Mouse (Mus musculus): ENCODE data around the gene Hipk2.

Gene Hipk2

DNA sequence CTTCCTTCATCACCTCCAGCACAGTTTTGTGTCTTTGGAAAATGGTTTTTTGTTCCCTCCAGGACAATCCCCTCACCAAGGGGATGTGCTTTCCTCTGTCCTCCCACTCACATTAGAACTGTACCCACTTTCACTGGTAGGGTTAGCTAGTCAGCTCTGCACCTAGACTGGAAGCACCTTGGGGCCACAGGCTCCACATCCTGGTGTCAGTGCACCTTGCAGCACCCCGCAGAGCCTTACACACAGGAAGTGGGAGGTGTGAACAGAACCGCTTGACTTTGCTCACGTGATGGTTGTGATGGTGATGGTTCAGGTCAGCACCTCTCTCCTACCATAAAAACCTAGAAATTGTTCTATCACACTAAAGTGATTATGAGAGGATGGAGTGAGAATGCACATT lies 116.8 kb downstream of the Hipk2 start:
- in situ Hi-C loops (cut with MboI; ENCODE audit: low sequenced_read_pairs), result no loop called here

DNA sequence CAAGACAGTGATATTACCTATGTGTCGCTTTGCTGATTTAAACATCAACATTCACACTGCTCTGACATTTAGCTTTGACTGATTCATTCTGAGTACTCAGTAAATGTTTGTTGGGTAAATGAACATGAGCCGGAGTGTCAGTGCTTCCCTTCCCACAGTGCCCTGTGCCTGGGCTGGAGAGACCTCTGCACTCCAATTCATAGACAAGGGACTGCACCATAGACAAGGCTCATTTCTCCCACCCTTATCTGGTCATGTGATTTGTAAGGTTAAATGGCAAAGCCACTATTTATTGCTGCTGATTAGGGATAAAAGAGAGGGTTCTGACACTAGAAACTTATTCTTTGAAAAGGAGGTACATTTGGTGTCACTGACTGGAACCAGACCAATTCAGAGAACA lies 118.4 kb downstream of the Hipk2 start:
- in situ Hi-C loops (cut with MboI; ENCODE audit: low sequenced_read_pairs), result no loop called here

- in situ Hi-C loops (cut with MboI; ENCODE audit: low sequenced_read_pairs), result no loop called here
Observed at GRCm38 (mm10) chr6:38756968-38757367, 119.0 kb downstream of the Hipk2 start.

- in situ Hi-C loops (cut with MboI; ENCODE audit: low sequenced_read_pairs), result no loop called here
Observed at GRCm38 (mm10) chr6:38755961-38756360, 120.0 kb downstream of the Hipk2 start.

- in situ Hi-C loops (cut with MboI; ENCODE audit: low sequenced_read_pairs), result no loop called here
Observed at GRCm38 (mm10) chr6:38755188-38755587, 120.8 kb downstream of the Hipk2 start.

- in situ Hi-C loops (cut with MboI; ENCODE audit: low sequenced_read_pairs), result no loop called here
Observed at GRCm38 (mm10) chr6:38753729-38754128, 122.2 kb downstream of the Hipk2 start.

- in situ Hi-C loops (cut with MboI; ENCODE audit: low sequenced_read_pairs), result no loop called here
Observed at GRCm38 (mm10) chr6:38753025-38753424, 122.9 kb downstream of the Hipk2 start.

DNA sequence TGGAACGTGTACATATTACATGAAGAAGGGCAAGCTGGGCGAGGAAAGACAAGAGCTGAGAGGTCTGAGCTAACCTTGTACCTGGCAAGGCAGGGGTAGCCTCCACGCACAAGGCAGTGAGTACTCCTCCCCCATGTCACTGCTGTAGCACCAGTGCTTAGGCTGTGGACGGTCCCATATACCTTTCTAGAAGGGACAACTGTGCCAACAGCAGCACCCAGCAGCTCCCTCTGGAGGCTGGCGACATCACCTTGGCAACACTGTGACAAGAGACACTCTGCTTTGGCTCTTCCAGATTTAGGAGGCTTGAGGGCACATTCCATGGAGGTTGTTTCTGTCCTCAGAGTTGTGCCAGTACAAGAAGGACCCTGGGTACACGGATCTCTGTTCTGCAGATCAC lies 123.5 kb downstream of the Hipk2 start:
- in situ Hi-C loops (cut with MboI; ENCODE audit: low sequenced_read_pairs), result no loop called here

DNA sequence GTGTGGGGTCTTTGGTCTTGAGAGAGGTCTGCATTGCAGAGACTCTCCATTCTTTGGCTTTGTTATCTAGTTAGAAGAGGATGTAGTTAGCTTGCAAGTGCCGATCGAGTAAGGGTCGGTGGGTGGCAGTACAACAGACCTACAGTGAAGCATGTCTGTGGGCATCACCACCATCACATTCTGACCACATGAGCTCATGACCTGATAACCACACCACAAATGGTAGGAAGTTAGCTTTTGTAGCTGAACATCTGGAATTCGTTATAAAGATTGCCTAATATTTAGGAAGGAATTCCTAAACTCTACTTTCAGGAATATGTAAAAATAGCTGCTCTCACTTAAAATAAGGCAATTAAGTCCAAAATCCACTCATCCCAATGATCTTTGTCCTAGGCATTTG lies 127.9 kb downstream of the Hipk2 start:
- in situ Hi-C loops (cut with MboI; ENCODE audit: low sequenced_read_pairs), result loop anchor here (10.0 kb wide), 1 partner anchor 157 kb away; no protein-coding TSS in a partner anchor

DNA sequence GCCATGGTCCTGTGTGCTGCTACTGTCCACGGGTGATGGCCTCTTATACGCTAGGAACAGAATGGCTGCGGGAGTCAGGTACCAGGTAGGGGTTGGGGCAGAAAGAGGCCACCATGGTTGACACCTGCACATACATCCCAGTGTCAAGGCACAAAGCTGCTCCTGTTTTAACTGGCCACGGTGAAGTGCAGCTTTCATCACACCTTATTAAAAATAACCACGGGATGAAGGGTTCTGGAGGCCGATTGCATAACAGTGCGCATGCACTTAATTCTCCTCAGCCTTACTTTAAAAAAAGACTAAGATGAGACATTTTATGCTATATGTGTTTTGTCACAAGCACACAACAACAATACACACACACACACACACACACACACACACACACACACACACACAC lies 132.6 kb downstream of the Hipk2 start:
- in situ Hi-C loops (cut with MboI; ENCODE audit: low sequenced_read_pairs), result loop anchor here (10.0 kb wide), 1 partner anchor 161 kb away; no protein-coding TSS in a partner anchor

GRCm38 (mm10) chr6:38742441-38742840 lies 133.5 kb downstream of the Hipk2 start:
- in situ Hi-C loops (cut with MboI; ENCODE audit: low sequenced_read_pairs), result loop anchor here (10.0 kb wide), 1 partner anchor 162 kb away; no protein-coding TSS in a partner anchor

DNA sequence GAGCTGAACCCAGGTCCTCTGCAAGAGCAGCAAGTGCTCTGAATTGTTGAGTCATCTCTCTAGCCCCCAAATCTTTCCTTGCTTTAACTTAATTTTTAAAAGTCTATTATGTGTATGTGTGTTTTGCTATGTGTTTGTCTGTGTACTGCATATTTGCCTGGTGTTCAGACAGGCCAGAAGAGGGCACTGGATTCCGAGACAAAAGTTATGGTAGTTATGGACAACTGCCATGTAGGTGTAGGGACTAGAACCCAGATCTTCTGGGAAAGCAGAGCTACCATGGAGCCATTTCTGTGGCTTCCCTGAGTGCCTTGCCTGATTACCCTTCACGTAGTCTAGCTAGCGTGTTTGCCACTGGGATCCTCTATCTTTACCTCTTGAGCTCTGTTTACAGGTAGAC lies 134.9 kb downstream of the Hipk2 start:
- in situ Hi-C loops (cut with MboI; ENCODE audit: low sequenced_read_pairs), result loop anchor here (10.0 kb wide), 1 partner anchor 164 kb away; no protein-coding TSS in a partner anchor

GRCm38 (mm10) chr6:38739266-38739665 lies 136.7 kb downstream of the Hipk2 start:
- in situ Hi-C loops (cut with MboI; ENCODE audit: low sequenced_read_pairs), result no loop called here

- in situ Hi-C loops (cut with MboI; ENCODE audit: low sequenced_read_pairs), result no loop called here
Observed at GRCm38 (mm10) chr6:38737763-38738162, 138.2 kb downstream of the Hipk2 start.

- in situ Hi-C loops (cut with MboI; ENCODE audit: low sequenced_read_pairs), result no loop called here
Observed at GRCm38 (mm10) chr6:38736240-38736639, 139.7 kb downstream of the Hipk2 start.

DNA sequence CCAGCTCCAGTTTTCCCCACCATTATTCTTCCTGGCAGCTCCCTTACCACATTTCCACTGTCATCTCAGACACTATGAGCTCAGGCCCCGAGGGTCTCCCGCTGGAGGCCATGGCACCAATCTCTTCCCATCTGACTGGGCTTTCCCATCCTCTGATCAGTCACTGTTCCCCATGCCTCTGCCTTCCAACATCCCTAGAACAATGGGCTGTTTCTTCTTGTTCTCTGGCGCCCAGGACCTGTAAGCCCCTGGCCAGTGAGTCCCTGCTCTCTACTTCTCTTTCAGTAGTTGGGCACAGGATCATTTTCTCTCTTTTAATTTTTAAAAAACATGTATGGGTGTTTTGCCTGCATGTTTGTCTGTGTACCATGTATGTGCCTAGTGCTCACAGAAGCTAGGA lies 143.3 kb downstream of the Hipk2 start:
- in situ Hi-C loops (cut with MboI; ENCODE audit: low sequenced_read_pairs), result no loop called here

DNA sequence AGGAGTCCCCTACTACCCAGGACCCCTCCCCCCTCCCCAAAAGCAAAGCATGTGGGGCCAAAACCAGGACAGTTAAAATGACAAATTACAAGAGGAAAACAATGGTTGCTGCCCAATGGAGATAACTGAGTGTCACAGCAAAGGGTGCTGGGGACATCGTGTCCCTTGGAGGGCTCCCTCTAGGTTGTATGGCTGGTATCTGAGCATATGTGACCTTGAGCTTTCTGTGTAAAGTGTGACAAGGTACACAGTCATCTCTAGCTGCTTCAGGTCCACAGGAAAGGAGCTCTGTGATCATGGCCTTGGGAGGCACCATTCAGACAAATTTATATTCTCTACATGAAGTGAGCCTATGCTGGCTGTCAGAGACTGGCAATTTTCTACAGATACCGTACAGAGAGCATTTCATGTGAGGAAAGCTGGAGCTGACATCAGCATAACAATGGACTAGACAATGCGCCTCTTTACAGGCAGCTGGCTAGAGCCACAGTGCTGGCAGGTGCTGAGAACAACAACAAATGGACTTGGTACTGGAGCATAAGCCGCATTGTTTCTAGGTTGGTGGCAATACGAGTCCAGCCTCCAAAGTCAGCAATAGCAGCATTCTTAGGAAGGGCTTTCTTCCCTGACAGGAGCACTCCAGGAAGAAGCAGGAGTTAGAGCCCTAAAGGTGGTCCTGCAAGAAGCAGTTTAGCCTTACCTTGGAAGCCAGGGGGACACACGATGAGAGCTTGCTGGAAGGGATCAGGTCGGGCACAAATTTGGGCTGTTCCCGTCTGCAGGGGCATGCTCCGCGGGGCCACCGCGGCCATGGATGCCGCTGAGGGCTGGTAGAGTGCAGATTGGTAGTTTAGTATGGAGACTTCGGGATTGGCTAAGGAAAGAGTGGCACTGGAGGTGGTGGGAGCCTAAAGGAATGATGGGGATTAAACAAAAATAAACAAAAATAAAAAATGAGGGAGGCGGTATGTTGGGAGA lies 145.5 kb downstream of the Hipk2 start:
- in situ Hi-C loops (cut with MboI; ENCODE audit: low sequenced_read_pairs), result no loop called here

DNA sequence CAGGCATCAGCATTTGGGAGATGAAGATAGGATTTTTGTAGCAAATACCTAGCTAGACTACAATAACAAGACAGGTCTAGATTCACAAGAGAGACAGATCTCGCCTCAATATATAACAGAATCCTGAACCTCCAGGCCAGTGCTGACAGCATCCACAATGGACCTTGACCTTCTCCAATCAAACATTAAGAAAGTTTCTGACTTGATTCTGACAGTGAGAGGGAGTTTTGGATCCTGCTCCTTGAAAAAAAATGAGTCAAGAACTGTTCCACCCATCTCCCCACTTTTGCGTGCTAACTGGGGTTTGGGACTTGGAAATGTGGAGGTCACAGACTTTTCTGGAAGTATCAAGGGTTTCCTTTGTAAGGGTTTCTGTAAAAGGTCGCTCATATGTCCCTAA lies 150.4 kb downstream of the Hipk2 start:
- in situ Hi-C loops (cut with MboI; ENCODE audit: low sequenced_read_pairs), result no loop called here

DNA sequence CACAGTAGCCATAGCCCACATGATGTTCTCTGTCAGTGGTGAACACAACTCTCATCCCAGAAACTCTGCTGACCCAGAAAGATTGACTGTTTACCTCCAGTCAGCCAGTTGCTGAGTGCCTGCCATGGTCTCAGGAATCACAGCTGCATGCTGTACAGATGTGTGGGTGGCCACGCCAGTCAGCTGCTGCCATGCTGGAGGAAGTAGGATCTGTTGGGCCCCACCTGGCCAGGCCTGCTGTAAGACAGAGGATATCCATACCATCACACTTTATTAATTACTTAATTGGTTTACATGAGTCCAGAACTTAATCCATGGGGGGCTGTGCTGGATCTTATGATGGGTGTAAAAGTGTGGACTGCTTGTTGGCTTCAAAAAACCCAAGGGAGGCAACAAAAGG lies 154.6 kb downstream of the Hipk2 start:
- in situ Hi-C loops (cut with MboI; ENCODE audit: low sequenced_read_pairs), result no loop called here

- in situ Hi-C loops (cut with MboI; ENCODE audit: low sequenced_read_pairs), result no loop called here
Observed at GRCm38 (mm10) chr6:38719229-38719628, 156.7 kb downstream of the Hipk2 start.

- in situ Hi-C loops (cut with MboI; ENCODE audit: low sequenced_read_pairs), result no loop called here
Observed at GRCm38 (mm10) chr6:38718625-38719024, 157.3 kb downstream of the Hipk2 start.

- in situ Hi-C loops (cut with MboI; ENCODE audit: low sequenced_read_pairs), result no loop called here
Observed at GRCm38 (mm10) chr6:38715881-38716280, 160.1 kb downstream of the Hipk2 start.

Measured in CH12F3 (cell line).